ENCODE assay signal across 13 mouse cellular contexts in the genomic region with DNA sequence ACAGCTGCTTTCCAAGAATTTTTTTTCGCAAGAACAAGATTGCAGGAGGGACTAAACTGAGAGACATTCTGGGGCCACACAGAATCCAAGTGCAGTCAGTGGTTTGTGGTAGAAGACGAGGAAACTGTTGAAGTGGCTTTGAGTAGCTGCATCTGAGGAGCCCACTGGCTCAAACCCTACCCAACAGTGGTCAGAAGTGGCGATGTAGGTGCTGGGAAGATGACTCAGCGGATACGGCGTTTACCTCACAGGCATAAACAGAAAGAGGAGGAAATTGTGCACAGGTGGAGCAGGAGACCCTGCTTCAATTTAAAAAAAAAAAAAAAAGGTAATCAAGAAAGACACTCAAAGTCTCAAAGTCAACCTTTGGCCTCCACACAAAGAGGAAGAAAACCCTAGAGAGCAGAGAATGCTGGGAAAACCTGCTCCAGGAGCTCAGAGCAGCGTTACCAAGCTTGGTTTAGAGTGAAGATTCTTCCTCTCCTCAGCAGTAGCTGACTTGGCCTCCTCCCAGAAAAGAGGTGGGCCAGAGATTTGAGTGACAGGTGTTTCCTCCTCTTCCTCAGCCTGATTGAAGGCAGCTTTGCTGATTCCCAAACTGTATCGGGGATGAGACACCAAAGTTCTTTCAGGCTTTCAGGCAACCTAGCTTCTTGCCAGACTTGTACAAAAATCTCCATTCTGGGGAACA. TPM values are rescaled to one million over a fixed set of nuclear protein-coding genes. Genes with fewer than 3 reads are reported as not detected.
DNase-seq lines count a peak whose midpoint lies in the region; ATAC-seq and TF ChIP-seq lines count a peak whose summit lies in the region.
"Had no signal": no experiment of that assay in that cellular context is flagged by ENCODE, and none has a peak within 500 bp of the region (broad histone marks: within the 10 kb centered on the region; RNA-seq: fewer than 3 reads in every experiment).

No protein-coding gene starts in this region.

- no peak overlapping the region; the same call in 1 of the 2 replicates for H3K4me2 ChIP-seq in lung, postnatal 0 days (replicated peaks; ENCODE audit: low read depth, low read length)
- peak overlapping the region; percentile 23 for H3K4me2 ChIP-seq in intestine, embryonic 16.5 days (ENCODE audit: low read depth, low read length)
- H3K4me2 ChIP-seq: embryonic facial prominence, embryonic 13.5 days; hindbrain, embryonic 14.5 days; neural tube, embryonic 15.5 days had no signal

- ATAC-seq in lung, postnatal 0 days: no peak
- ATAC-seq in intestine, embryonic 16.5 days: no peak
- ATAC-seq in megakaryocyte progenitor cell, adult 5-6 weeks (replicated peaks; ENCODE audit: poor library complexity): peak; percentile 9; the same call in 1 of the 2 replicates

- TF ChIP-seq EP300 in lung, postnatal 0 days (IDR thresholded peaks at IDR 0.05): no peak

- no peak for TF ChIP-seq POLR2A in lung, adult 2 months (IDR thresholded peaks at IDR 0.05; ENCODE audit: borderline replicate concordance, extremely low read depth, low read depth, low read length)

- TF ChIP-seq CTCF in lung, postnatal 0 days (IDR thresholded peaks at IDR 0.05): no peak
- TF ChIP-seq CTCF in lung, adult 2 months (IDR thresholded peaks at IDR 0.05; ENCODE audit: insufficient read depth, low read length): no peak

- no peaks in the 10 kb centered on the region for H3K27me3 ChIP-seq in lung, postnatal 0 days (replicated peaks; ENCODE audit: insufficient read depth, low read length)
- no peaks in the 10 kb centered on the region for H3K27me3 ChIP-seq in intestine, embryonic 16.5 days (replicated peaks; ENCODE audit: control insufficient read depth, insufficient read depth, low read length)
- H3K27me3 ChIP-seq: embryonic facial prominence, embryonic 13.5 days; neural tube, embryonic 15.5 days had no signal

- DNase-seq in lung, postnatal 0 days (ENCODE audit: low spot score): peak; percentile 21
- no peak for DNase-seq in lung, adult 2 months
- peak; percentile 49 for DNase-seq in MEL-GATA-1-ER (ENCODE audit: extremely low read depth, low read depth)
- no peak for DNase-seq in adrenal gland, adult 2 months
- DNase-seq in adrenal gland, postnatal 36 days: no peak
- no peak for DNase-seq in urinary bladder, postnatal 36 days (ENCODE audit: low spot score in 2 of 2)
- DNase-seq: midbrain, embryonic 14.5 days had no signal

- no peak overlapping the region for H3K27ac ChIP-seq in lung, postnatal 0 days (ENCODE audit: low read length)
- H3K27ac ChIP-seq in intestine, embryonic 16.5 days (ENCODE audit: low read length): peak overlapping the region; percentile 46
- H3K27ac ChIP-seq: embryonic facial prominence, embryonic 13.5 days; heart, embryonic 10.5 days; hindbrain, embryonic 14.5 days; neural tube, embryonic 15.5 days had no signal

- H3K9me3 ChIP-seq in lung, postnatal 0 days (ENCODE audit: low read length): no peaks in the 10 kb centered on the region
- H3K9me3 ChIP-seq in intestine, embryonic 16.5 days (ENCODE audit: control insufficient read depth, low read length): no peaks in the 10 kb centered on the region
- H3K9me3 ChIP-seq: embryonic facial prominence, embryonic 13.5 days; heart, embryonic 10.5 days; neural tube, embryonic 15.5 days had no signal

- no peak overlapping the region for H3K4me3 ChIP-seq in lung, postnatal 0 days (ENCODE audit: low read depth, low read length)
- no peak overlapping the region for H3K4me3 ChIP-seq in lung, adult 2 months (replicated peaks; ENCODE audit: extremely low read depth, low read depth, low read length)
- peak overlapping the region; percentile 4; the same call in 1 of the 2 replicates for H3K4me3 ChIP-seq in intestine, embryonic 16.5 days (ENCODE audit: low read length)
- H3K4me3 ChIP-seq: embryonic facial prominence, embryonic 13.5 days; heart, embryonic 10.5 days; neural tube, embryonic 15.5 days had no signal

- 69% methylated on average over 8 of the region's 8 CpGs for WGBS in lung, postnatal 0 days
- 64% methylated on average over 8 of the region's 8 CpGs for WGBS in lung, adult 2 months
- WGBS in intestine, embryonic 16.5 days: 63% methylated on average over 8 of the region's 8 CpGs

- H3K4me1 ChIP-seq in lung, postnatal 0 days (ENCODE audit: insufficient read depth, low read depth, low read length): peaks cover 10% of the 10 kb centered on the region; the same call in 1 of the 2 replicates
- H3K4me1 ChIP-seq in lung, adult 2 months (ENCODE audit: control insufficient read depth, insufficient read depth, low read length): peaks cover 9% of the 10 kb centered on the region; the same call in 1 of the 2 replicates
- H3K4me1 ChIP-seq in intestine, embryonic 16.5 days (ENCODE audit: control insufficient read depth, insufficient read depth, low read length): peaks cover 23% of the 10 kb centered on the region; the same call in 1 of the 2 replicates

- no peak overlapping the region for H3K9ac ChIP-seq in lung, postnatal 0 days (replicated peaks; ENCODE audit: low read depth)
- H3K9ac ChIP-seq in intestine, embryonic 16.5 days (ENCODE audit: low read depth, low read length): no peak overlapping the region
- H3K9ac ChIP-seq: embryonic facial prominence, embryonic 13.5 days; hindbrain, embryonic 14.5 days; neural tube, embryonic 15.5 days had no signal

- H3K36me3 ChIP-seq in lung, postnatal 0 days (ENCODE audit: insufficient read depth, low read length): peaks cover 4% of the 10 kb centered on the region; the same call in 1 of the 2 replicates
- H3K36me3 ChIP-seq in intestine, embryonic 16.5 days (ENCODE audit: control insufficient read depth, insufficient read depth, low read length): no peaks in the 10 kb centered on the region
- H3K36me3 ChIP-seq: embryonic facial prominence, embryonic 13.5 days had no signal

RNA-seq across cellular contexts. Expression of gene Glrx, which starts 4.5 kb away (rescaled TPM):
- polyA plus RNA-seq in lung, postnatal 0 days (2015; fragmentation: Nextera tagmentation; extraction: Ambion mirVana): 106 TPM in 2 replicates
- polyA plus RNA-seq in lung, adult 2 months (2012; rRNA removed): 23.3 and 65.9 TPM in 2 replicates
- 210 and 253 TPM in 2 replicates for polyA plus RNA-seq in intestine, embryonic 16.5 days (2015; fragmentation: Nextera tagmentation; extraction: Ambion mirVana)
- total RNA-seq in megakaryocyte progenitor cell, adult 5-6 weeks (2015): 225 and 237 TPM in 2 replicates
- 116 and 123 TPM in 2 replicates for total RNA-seq in megakaryocyte progenitor cell, adult 5-6 weeks (2017)
- 10 to 100 TPM; 25.9 to 30.0 TPM for total RNA-seq in adrenal gland, adult 2 months (2021)
- 6.3 and 7.6 TPM in 2 replicates for polyA plus RNA-seq in adrenal gland, adult 2 months (2012; rRNA removed)
- total RNA-seq in adrenal gland, postnatal 36 days (2021): 10 to 100 TPM; 20.3 to 21.4 TPM

Comparison
In these comparisons a context has a peak if more than half of its experiments do, and no peak if none do; other contexts are left out.
1. DNase-seq: peak in lung, postnatal 0 days (single experiment) and MEL-GATA-1-ER (single experiment); none in lung, adult 2 months (single experiment), adrenal gland, adult 2 months (single experiment), adrenal gland, postnatal 36 days (0 of 2) and urinary bladder, postnatal 36 days (0 of 2).